Mouse (Mus musculus) spleen, adult 2 months (tissue): ENCODE data around the gene Gm8439. TPM values are rescaled to one million over a fixed set of nuclear protein-coding genes. Genes with fewer than 3 reads are reported as not detected.

Experiments used
- DNase-seq, 2 experiments: peaks; one replicate each; pipeline versions ENCODE4 v3.0.0 to v3.0.0-alpha.2; 2012 to 2021; ENCODE audit warnings: low spot score in 2 of 2, low read depth in 1 of 2
- H3K27ac ChIP-seq: fragments of 200-500 bp; 2 replicates; pipeline ENCODE4 v1.5.1; 2012; ENCODE audit warnings: low read length, inconsistent platforms; ENCODE audit not compliant: insufficient read depth
- H3K27me3 ChIP-seq: fragments of 200-500 bp; 2 replicates; pipeline ENCODE4 v1.6.1; 2012; ENCODE audit warnings: mild to moderate bottlenecking, moderate library complexity, low read length, inconsistent platforms; ENCODE audit not compliant: control insufficient read depth, insufficient read depth
- H3K36me3 ChIP-seq: fragments of 200-500 bp; 2 replicates; pipeline ENCODE4 v1.6.1; 2012; ENCODE audit warnings: mild to moderate bottlenecking, low read length, inconsistent platforms; ENCODE audit not compliant: control insufficient read depth, insufficient read depth
- H3K4me1 ChIP-seq: fragments of 200-500 bp; 2 replicates; pipeline ENCODE4 v1.6.1; 2011; ENCODE audit warnings: inconsistent platforms; ENCODE audit not compliant: control insufficient read depth, insufficient read depth, insufficient read length
- H3K4me3 ChIP-seq: fragments of 200-500 bp; 2 replicates; pipeline ENCODE4 v1.5.1; 2011; ENCODE audit warnings: mild to moderate bottlenecking, inconsistent platforms; ENCODE audit not compliant: insufficient read depth, insufficient read length; ENCODE audit errors: extremely low read depth
- CTCF ChIP-seq: fragments of 200-500 bp; IDR thresholded peaks from 2 replicates; pipeline ENCODE4 v1.5.1; 2011; ENCODE audit warnings: mild to moderate bottlenecking, inconsistent platforms; ENCODE audit not compliant: insufficient read depth, insufficient read length, insufficient replicate concordance; ENCODE audit errors: extremely low read depth
- POLR2A ChIP-seq: fragments of 200-500 bp; IDR thresholded peaks from 2 replicates; pipeline ENCODE4 v1.6.1; 2011; ENCODE audit warnings: low read depth, low read length, inconsistent platforms
- WGBS: fragments of 180-500 bp; shearing (Covaris S2); methylation state at CpG from one replicate; pipeline ENCODE4 v1.1.7; 2018; 5-methylcytosine and 5-hydroxymethylcytosine counted together
- polyA plus RNA-seq: library from polyadenylated mRNA; depleted of rRNA; stranded (reverse); fragments of >200 nt; gene quantifications from 2 replicates; pipeline ENCODE4 v1.2.3, GENCODE M21; 2012; rRNA removed

Gene Gm8439
- polyA plus RNA-seq, 1 experiment = not detected

DNA sequence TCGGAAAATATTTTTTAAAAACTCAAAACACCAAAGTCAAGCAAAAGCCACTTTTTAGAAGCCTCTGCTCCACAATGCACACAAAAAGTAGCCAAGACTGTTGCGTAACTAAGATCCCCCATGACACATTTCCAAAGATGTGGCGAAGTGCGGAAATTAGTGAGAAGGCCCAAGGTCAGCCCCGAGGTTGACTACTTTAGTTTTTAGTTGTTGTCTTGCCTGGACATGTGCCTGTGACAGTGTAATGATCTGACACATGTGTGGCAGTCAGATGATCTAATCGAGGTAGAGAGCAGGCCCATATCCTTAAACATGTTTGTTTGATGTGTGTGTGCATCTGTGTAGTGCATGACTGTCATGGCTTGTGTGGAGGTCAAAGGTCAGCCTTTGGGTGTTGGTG, 53.4 kb downstream of the Gm8439 start:
- H3K36me3 ChIP-seq = no peaks in the 10 kb centered on the region
- TF ChIP-seq CTCF (no peak), POLR2A (no peak)
- no peak overlapping the region for H3K4me3 ChIP-seq
- H3K27me3 ChIP-seq = no peaks in the 10 kb centered on the region
- H3K27ac ChIP-seq = no peak overlapping the region
- WGBS = 92% methylated on average over 6 of the region's 6 CpGs
- DNase-seq = no peak
- no peaks in the 10 kb centered on the region for H3K4me1 ChIP-seq

DNA sequence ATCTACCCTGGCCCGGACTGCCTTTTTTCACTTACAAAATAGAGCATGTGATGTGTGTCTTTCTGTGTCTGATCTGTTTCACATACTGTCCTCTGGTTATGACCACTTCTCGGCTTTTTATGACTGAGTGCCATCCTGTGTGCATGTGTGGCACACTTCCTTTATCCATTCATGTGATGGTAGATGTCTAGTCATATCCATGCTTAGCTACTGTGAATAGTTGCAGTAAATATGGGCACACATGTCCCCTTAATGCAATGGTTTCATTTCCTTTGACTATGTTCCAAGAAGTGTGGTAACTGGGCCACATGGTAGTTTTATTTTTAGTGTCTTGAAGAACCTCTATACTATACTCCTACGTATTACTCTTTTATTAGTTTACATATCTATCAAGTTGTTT, 55.4 kb downstream of the Gm8439 start:
- H3K4me1 ChIP-seq = no peaks in the 10 kb centered on the region
- no peak overlapping the region for H3K4me3 ChIP-seq
- no peak overlapping the region for H3K27ac ChIP-seq
- 0 out of 2 replicates have a peak, but pooled peaks cover 1% of the 10 kb centered on the region for H3K27me3 ChIP-seq
- WGBS = 70% methylated on average over 3 of the region's 3 CpGs
- H3K36me3 ChIP-seq = no peaks in the 10 kb centered on the region
- DNase-seq = no peak
- TF ChIP-seq POLR2A = no peak
- no peak for TF ChIP-seq CTCF

DNA sequence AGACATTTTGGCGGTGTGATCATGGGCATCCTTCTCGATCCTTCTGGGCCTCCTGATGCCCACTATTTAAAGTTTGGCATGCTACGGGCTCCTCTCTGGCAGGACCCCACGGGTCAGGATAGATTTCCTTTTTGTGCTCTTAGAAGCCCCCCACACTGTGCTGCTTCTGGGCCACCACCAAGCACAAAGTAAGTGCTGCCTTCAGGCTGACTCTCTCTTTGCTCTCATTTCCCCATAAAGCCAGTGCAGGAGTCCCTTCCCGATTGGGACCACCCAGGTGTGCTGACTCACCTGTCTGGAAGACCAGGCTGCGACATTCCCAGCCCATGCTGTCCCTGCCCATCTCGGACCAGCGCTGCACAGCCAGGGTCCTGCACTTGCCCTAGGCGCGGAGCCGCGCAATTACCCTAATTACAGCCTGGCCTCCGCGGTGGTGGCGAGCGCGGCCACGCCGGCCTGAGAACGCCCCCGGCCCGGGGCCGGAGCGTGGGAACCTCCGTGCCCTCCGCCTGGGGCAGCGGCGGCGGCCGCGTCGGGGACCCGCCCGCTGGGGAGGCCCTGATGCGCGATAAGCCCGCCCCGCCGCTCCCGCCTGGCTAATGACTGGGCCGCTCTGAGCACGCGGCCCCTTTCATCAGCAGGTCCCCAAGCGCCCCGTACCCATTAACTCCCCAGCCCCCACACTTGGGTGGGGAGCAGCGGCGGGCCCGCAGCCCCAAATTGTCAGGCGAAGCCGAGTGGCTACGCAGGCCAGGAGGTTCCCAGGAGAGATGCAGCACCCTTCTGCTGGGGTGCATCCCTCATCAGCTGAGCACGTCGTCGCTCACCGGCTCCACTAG, 61.0 kb downstream of the Gm8439 start:
- no peak for DNase-seq
- peaks cover 5% of the 10 kb centered on the region for H3K27me3 ChIP-seq
- TF ChIP-seq POLR2A = no peak
- TF ChIP-seq CTCF = no peak
- H3K4me3 ChIP-seq = no peak overlapping the region
- H3K27ac ChIP-seq = no peak overlapping the region
- WGBS = 8% methylated on average over 55 of the region's 55 CpGs
- H3K36me3 ChIP-seq = no peaks in the 10 kb centered on the region
- H3K4me1 ChIP-seq = no peaks in the 10 kb centered on the region

DNA sequence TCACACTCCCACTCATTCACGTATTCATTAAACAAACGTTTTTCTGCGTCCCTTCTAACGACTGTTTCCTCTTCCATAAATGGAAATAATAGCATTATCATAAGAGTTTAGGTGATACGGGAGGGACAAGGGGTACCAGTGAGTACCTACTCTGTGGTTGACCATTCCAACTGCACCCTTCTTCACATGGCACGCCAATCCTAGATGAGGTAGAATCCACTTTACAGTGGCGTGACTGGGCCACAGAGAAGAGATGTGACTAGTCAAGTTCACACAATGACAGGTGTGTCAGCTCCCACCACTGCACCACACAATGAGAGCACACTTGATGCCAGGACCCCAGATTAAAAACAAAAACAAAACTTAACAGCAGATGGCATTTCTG, 61.7 kb downstream of the Gm8439 start:
- Histone ChIP-seq H3K27ac (no peak overlapping the region), H3K4me1 (no peaks in the 10 kb centered on the region), H3K4me3 (no peak overlapping the region), H3K27me3 (peaks cover 5% of the 10 kb centered on the region), H3K36me3 (no peaks in the 10 kb centered on the region)
- no peak for DNase-seq
- 31% methylated on average over 7 of the region's 7 CpGs for WGBS
- TF ChIP-seq POLR2A (no peak), CTCF (no peak)

DNA sequence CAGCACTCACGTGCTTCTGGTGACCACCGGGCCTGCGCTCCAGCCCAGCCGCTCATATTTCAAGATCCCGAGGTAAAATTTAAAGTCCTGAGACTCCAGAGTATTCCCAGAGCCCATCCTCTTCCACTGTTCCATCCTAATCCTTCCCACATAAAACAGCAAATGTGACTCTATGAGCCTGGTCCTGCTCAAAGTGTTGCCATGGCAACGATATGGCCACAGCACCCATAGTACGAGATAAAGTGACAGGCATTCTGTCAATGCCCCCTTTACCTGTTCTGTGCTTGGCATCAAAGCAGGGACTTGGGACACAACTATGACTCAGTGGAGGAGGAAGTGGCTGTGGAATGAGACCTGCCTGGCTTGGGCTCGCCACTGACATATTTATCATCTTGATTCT, 67.4 kb downstream of the Gm8439 start:
- Histone ChIP-seq H3K36me3 (no peaks in the 10 kb centered on the region), H3K4me3 (no peak overlapping the region), H3K27ac (no peak overlapping the region), H3K4me1 (no peaks in the 10 kb centered on the region), H3K27me3 (no peaks in the 10 kb centered on the region)
- no peak for DNase-seq
- no peak for TF ChIP-seq CTCF
- TF ChIP-seq POLR2A = no peak
- WGBS = 79% methylated on average over 8 of the region's 8 CpGs

Other genes starting within 250 kb of the Gm8439 start
- 11.8 and 12.0 TPM in 2 replicates for gene Scmh1, start 183.5 kb upstream of the Gm8439 start, polyA plus RNA-seq
- gene Slfnl1, start 56.5 kb upstream of the Gm8439 start, polyA plus RNA-seq = 0.07 TPM in 1 of 2 replicates, not detected in the other
- 4.2 and 4.3 TPM in 2 replicates for gene Ctps, start 18.5 kb upstream of the Gm8439 start, polyA plus RNA-seq
- gene Cited4, start 77.8 kb downstream of the Gm8439 start, polyA plus RNA-seq = 10.9 and 21.7 TPM in 2 replicates
- 0.65 and 0.98 TPM in 2 replicates for gene Kcnq4, start 159.9 kb downstream of the Gm8439 start, polyA plus RNA-seq
- gene Nfyc, start 242.8 kb downstream of the Gm8439 start, polyA plus RNA-seq = 105 and 161 TPM in 2 replicates